Mouse (Mus musculus) ES-E14 (cell line): ENCODE results near the gene Mrpl53. TPM values are rescaled to one million over a fixed set of nuclear protein-coding genes. Genes with fewer than 3 reads are reported as not detected.

Experiments
- DNase-seq: peaks from one replicate; pipeline ENCODE4 v3.0.0-alpha.2; 2013; ENCODE audit warnings: low read depth, low spot score
- H3K27ac ChIP-seq: 2 replicates; pipeline ENCODE4 v1.5.1; 2012; ENCODE audit warnings: low read depth, mild to moderate bottlenecking, low read length, moderate library complexity, mixed read lengths; ENCODE audit not compliant: poor library complexity, insufficient read depth, severe bottlenecking
- H3K36me3 ChIP-seq: 2 replicates; pipeline ENCODE4 v1.6.1; 2012; ENCODE audit warnings: mild to moderate bottlenecking, low read length, moderate library complexity, mixed read lengths; ENCODE audit not compliant: control insufficient read depth, poor library complexity, insufficient read depth, severe bottlenecking
- H3K4me1 ChIP-seq, 2 experiments: fragments of 150-350 bp in 1 of 2; sonication (generic) in 1 of 2; 2 replicates each; pipeline ENCODE4 v1.6.1; 2012; ENCODE audit warnings: low read length in 2 of 2, mild to moderate bottlenecking in 1 of 2, mixed read lengths in 1 of 2; ENCODE audit not compliant: control insufficient read depth in 2 of 2, insufficient read depth in 2 of 2, poor library complexity in 1 of 2
- H3K4me3 ChIP-seq, 2 experiments: fragments of 150-350 bp in 1 of 2; sonication (generic) in 1 of 2; 2 replicates each; pipeline ENCODE4 v1.5.1; 2012; ENCODE audit warnings: low read length in 2 of 2, low read depth in 1 of 2, mild to moderate bottlenecking in 1 of 2, mixed read lengths in 1 of 2; ENCODE audit not compliant: insufficient read depth in 1 of 2, poor library complexity in 1 of 2, severe bottlenecking in 1 of 2
- H3K9ac ChIP-seq: 2 replicates; pipeline ENCODE4 v1.6.1; 2012; ENCODE audit warnings: low read depth, mild to moderate bottlenecking, low read length, mixed read lengths; ENCODE audit not compliant: poor library complexity, insufficient read depth, severe bottlenecking
- H3K9me3 ChIP-seq: fragments of 150-350 bp; sonication (generic); 2 replicates; pipeline ENCODE4 v1.6.1; 2012; ENCODE audit warnings: low read depth, mild to moderate bottlenecking, low read length; ENCODE audit not compliant: control insufficient read depth, insufficient read depth
- CHD2 ChIP-seq: IDR thresholded peaks from 2 replicates; pipeline ENCODE4 v1.6.1; 2014; ENCODE audit warnings: mild to moderate bottlenecking, low read depth, low read length, inconsistent platforms
- HCFC1 ChIP-seq: IDR thresholded peaks from 2 replicates; pipeline ENCODE4 v1.6.1; 2012; ENCODE audit warnings: low read length, inconsistent platforms, borderline replicate concordance; ENCODE audit not compliant: insufficient read depth
- MAFK ChIP-seq: IDR thresholded peaks from 2 replicates; pipeline ENCODE4 v1.6.1; 2014; ENCODE audit warnings: mild to moderate bottlenecking, low read depth, low read length, inconsistent platforms; ENCODE audit not compliant: insufficient read depth
- ZC3H11A ChIP-seq: IDR thresholded peaks from 2 replicates; pipeline ENCODE4 v1.6.1; 2012; ENCODE audit warnings: low read depth, mild to moderate bottlenecking, inconsistent platforms, low read length, borderline replicate concordance
- ZNF384 ChIP-seq: IDR thresholded peaks from 2 replicates; pipeline ENCODE4 v1.6.1; 2012; ENCODE audit warnings: low read depth, low read length, inconsistent platforms
- in situ Hi-C, 2 experiments: fragments of 600-800 bp; cut with MboI; formaldehyde crosslinking; loops; one replicate each; pipeline ENCODE4 v1.15.1; 2025; ENCODE audit warnings: low sequenced_read_pairs in 2 of 2, inconsistent platforms in 1 of 2; ENCODE audit not compliant: unreplicated experiment in 2 of 2
- total RNA-seq: library from RNA; depleted of rRNA; stranded (reverse); fragments of 300-350 nt; gene quantifications from 2 replicates; pipeline ENCODE4 v1.2.3, GENCODE M21; 2012

Gene Mrpl53
- total RNA-seq, 1 experiment = 53.9 TPM

GRCm38 (mm10) chr6:83071220-83071619, 37.6 kb upstream of the Mrpl53 start:
- Histone ChIP-seq H3K4me1 (peaks cover 0 to 3% of the 10 kb centered on the region in 2 experiments; a peak in 1 of 4 replicates), H3K27ac (no peak overlapping the region), H3K4me3 (peak overlapping the region; percentile 31 to 47; a peak in 2 of 4 replicates), H3K9me3 (no peaks in the 10 kb centered on the region), H3K36me3 (no peaks in the 10 kb centered on the region), H3K9ac (no peak overlapping the region)
- in situ Hi-C loops = loop anchor here (5.0 to 25.0 kb wide), 3 partner anchors 641 to 1516 kb away; partner anchors contain the start of genes Vax2 (in 2 of the 2) and Cyp26b1 (in 1 of the 2)
- no peak for DNase-seq
- TF ChIP-seq CHD2 (no peak), MAFK (no peak), ZC3H11A (no peak), ZNF384 (no peak), HCFC1 (no peak)

DNA sequence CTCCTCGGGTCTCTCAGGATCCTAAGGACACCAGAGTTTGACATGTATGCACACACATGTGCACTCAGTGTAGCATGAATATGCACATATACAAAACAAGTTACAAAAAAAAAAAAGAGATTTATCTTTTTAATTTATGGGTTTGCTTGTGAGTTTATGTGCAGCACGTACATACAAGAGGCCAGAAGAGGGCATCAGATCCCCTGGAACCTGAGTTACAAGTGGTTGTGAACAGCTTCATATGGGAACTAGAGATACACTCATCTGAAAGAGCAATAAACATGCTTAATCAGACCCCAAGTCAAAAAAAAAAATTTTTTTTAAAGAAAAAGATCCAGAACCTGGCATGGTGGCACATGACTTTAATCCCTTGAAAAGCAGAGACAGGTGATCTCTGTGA, 33.9 kb upstream of the Mrpl53 start:
- no peak for DNase-seq
- no peak for TF ChIP-seq ZNF384
- no peak for TF ChIP-seq HCFC1
- TF ChIP-seq MAFK = no peak
- TF ChIP-seq CHD2 = no peak
- no peak for TF ChIP-seq ZC3H11A
- in situ Hi-C loops = loop anchor here (5.0 to 25.0 kb wide), 3 partner anchors 637 to 1512 kb away; partner anchors contain the start of genes Vax2 (in 2 of the 2) and Cyp26b1 (in 1 of the 2)
- no peak overlapping the region for H3K4me3 ChIP-seq
- no peak overlapping the region for H3K27ac ChIP-seq
- peaks cover 2% of the 10 kb centered on the region in 2 experiments; a peak in 1 of 4 replicates for H3K4me1 ChIP-seq
- H3K9me3 ChIP-seq = no peaks in the 10 kb centered on the region
- no peak overlapping the region for H3K9ac ChIP-seq
- H3K36me3 ChIP-seq = peaks cover 2% of the 10 kb centered on the region; the same call in 1 of the 2 replicates

DNA sequence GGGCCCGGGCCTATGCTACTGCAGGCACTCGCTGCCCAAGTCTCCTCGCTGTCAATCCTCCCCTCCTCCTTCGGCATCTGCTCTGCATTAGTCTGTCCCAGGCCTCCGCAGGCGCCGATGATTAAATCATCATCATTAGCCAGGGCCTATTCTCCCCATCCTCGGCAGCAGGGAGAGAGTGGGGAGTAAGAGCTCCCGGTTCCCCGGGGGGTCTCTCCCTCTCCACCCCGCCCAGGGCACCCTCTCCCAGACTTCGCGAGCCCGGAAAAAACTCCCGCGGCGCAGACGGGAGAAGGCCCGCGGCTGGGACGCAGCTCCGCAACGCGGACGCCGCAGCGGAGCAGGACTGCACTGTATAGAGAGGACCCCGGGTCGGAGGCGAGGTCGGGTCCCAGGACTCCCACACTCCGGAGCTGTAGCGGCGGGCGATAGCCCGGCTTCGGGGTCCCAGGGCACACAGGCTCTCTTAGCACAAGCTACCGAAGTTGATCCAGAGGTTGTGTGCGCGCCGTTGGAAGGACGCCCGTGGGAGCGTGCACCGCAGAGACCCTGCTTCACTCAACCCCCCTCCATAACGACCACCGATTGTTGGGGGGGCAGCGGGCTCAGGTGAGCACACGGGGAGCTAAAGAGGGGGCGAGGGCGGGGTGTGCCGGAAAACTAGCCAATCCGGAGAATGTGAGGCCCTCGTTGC, 31.1 kb upstream of the Mrpl53 start, which contains the start of gene Pcgf1:
Gene Pcgf1 (plus strand): TSS at position 240 of the 694 bp plus-strand sequence.
- no peak for DNase-seq
- in situ Hi-C loops = no loop called here
- Histone ChIP-seq H3K36me3 (peaks cover 2% of the 10 kb centered on the region), H3K27ac (peak within 1 kb of the TSS; percentile 75), H3K9ac (peak within 1 kb of the TSS; percentile 93), H3K4me3 (peak within 1 kb of the TSS; percentile 83 to 90), H3K9me3 (no peaks in the 10 kb centered on the region), H3K4me1 (0 out of 4 replicates have a peak, but pooled peaks cover 0 to 2% of the 10 kb centered on the region in 2 experiments)
- TF ChIP-seq HCFC1 (no peak), ZC3H11A (no peak), CHD2 (no peak), ZNF384 (no peak), MAFK (no peak)

DNA sequence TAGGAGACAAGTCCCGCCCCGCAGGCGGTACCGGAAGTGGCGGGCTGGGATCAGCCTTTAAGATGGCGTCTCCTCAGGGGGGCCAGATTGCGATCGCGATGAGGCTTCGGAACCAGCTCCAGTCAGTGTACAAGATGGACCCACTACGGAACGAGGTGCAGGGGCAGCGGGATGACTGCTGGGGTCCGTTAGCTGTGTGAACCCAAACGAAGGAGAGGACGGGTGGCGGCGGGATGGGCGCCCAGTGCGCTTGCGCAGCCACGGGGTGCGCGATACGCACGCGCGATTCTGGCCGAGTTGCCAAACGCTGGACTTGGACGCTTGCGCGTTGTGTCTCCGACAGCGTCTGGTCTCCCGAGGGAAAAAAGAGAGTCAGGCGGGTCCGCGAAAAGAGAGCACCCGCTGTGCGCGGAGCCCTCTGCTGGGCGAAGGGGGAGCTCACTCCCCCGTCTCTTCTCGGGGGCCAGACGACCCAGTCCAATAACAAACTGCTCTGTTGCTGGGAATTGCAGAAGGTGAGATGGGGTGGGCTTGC, 30.4 kb upstream of the Mrpl53 start:
- no peaks in the 10 kb centered on the region for H3K9me3 ChIP-seq
- peak overlapping the region; percentile 93 for H3K9ac ChIP-seq
- peaks cover 2% of the 10 kb centered on the region for H3K36me3 ChIP-seq
- peak; percentile 97 for DNase-seq
- H3K27ac ChIP-seq = peak overlapping the region; percentile 75
- 0 out of 4 replicates have a peak, but pooled peaks cover 0 to 2% of the 10 kb centered on the region in 2 experiments for H3K4me1 ChIP-seq
- H3K4me3 ChIP-seq = peak overlapping the region; percentile 83 to 90
- TF ChIP-seq CHD2 (no peak), ZC3H11A (no peak), MAFK (no peak), ZNF384 (no peak), HCFC1 (no peak)
- in situ Hi-C loops = no loop called here
